Mouse (Mus musculus): ENCODE measurements around the gene Gm13043.
"Not testable (repeated sequence)": the region's sequence is repeated elsewhere in the genome, so short reads cannot be mapped to it uniquely, and the experiment has no call there.

DNA sequence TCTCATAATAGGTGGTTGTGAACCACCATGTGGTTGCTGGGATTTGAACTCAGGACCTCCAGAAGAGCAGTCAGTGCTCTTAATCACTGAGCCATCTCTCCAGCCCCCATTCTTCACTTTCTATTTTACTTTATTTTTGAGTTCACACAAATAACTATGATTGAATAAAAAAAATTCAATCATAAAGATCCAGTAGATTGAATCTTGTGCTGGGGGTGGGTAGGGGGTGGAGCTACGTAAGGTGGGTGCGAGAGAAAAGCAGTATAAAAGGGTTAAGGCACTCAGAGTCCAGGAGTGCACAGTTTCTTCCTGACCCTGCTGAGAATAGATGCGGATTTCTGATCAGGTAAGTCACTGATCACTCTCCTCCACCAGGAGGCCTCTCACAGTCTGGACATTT is 24.5 kb downstream of the Gm13043 start, which contains the start of gene Gm13040:
- TF ChIP-seq CTCF (IDR thresholded peaks at IDR 0.05; ENCODE audit: control insufficient read depth, insufficient read depth, insufficient replicate concordance, low read depth, low read length); POLR2A (IDR thresholded peaks at IDR 0.05; ENCODE audit: control insufficient read depth, low read depth, low read length): not testable (repeated sequence)

Data from testis, adult 2 months (tissue).